Mouse (Mus musculus): ENCODE data around the gene Efcab12.
A peak's percentile ranks its signal among the peaks of the same experiment; 100 is the strongest.
"Not testable (repeated sequence)": the region's sequence is repeated elsewhere in the genome, so short reads cannot be mapped to it uniquely, and the experiment has no call there.

Efcab12 gene

DNA sequence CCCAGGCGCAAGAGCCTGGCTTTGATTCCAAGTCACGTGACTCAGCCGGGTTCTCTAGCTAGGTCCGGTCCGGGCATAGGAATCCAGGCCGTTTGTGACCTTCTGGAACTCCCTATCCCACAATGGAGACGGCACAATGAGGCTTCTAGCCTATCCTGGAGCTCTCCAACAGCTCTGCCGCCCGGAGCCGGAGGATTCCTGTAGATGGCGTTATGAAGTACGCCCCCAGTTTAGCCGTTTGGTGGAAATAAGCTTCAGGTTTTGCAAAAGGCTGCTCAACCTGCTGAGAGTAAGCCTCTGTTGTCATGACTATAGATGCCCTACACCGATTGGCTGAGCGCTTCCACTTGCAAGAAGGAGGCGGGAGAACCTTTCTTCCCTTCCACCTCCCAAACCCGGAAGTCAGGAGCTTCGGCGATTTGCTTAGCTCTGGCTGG is at the start of gene Efcab12:
Efcab12 (minus strand) TSS at position 252 of the 437 bp plus-strand sequence.
- peak; percentile 73 for DNase-seq (ENCODE audit: low spot score)

DNA sequence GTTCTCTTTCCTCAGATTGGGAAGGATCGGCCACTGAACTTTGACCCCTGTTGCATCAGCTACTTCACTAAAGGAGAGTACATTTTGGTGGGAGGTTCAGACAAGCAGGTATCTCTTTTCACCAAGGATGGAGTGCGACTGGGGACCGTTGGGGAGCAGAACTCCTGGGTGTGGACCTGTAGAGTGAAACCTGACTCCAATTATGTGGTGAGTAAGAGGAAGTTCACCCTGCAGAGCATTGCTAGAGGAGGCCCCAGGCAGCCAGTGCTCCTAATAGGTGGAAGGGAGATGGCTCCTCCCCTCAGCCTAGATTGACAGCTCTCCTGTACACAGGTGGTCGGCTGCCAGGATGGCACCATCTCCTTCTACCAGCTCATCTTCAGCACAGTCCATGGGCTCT is 48.7 kb upstream of the Efcab12 start:
- DNase-seq (ENCODE audit: low spot score): no peak

DNA sequence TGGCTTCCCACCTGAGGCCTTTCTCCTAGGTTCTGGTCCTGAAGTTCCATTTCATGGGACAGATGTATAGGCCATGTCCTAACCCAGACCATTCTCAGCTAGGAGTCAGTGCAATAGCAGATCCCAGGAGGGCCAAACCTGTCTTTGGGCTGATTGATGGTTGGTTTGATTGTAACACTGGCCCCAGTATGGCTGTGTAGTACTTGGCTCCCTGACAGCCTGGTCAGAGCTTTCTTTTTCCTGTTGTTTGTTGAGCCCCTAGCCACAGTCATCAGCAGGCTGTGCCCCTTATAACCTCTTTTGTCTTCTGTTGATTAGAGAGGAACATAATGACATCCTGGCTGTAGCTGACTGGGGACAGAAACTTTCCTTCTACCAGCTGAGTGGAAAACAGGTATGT is 45.8 kb upstream of the Efcab12 start:
- no peak for DNase-seq (ENCODE audit: low spot score)

DNA sequence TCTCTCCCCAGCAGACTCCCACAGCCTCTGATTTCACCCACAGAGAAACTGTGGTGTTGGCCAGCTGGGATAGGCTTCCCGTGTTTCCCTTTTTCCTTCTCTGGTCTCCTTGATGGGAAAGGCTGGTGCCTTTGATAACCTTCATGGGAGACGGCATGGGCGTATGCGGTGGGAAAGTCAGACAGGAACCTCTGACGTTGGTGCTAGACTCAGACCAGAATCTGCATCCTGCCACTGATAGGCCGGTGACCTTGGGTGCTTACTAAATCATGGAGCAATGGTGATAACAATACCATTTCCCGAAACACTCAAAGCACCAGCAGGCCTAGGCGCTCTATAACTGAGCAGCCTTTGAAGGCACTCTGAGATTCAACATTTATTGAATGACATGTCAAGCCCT is 42.5 kb upstream of the Efcab12 start:
- no peak for DNase-seq (ENCODE audit: low spot score)

DNA sequence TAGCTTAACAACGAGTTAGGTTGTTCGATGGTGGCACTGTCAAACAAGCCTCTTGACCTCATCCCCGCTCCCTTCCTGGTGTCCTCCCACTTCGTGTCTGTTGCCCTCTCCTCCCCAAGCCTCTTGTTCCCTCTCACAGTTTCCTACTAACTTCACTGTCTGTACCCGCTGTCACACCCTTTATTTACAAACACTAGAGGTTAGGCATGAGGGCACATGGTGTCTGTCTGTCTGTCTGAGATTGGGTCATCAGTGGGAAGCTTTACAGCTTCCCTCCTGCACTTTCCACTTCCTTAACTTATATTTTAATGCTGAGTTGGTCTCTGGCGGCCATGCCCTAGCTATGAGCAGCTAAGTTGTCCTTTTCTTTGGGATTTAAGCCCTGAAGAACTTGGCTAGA is 41.5 kb upstream of the Efcab12 start:
- no peak for DNase-seq (ENCODE audit: low spot score)

DNA sequence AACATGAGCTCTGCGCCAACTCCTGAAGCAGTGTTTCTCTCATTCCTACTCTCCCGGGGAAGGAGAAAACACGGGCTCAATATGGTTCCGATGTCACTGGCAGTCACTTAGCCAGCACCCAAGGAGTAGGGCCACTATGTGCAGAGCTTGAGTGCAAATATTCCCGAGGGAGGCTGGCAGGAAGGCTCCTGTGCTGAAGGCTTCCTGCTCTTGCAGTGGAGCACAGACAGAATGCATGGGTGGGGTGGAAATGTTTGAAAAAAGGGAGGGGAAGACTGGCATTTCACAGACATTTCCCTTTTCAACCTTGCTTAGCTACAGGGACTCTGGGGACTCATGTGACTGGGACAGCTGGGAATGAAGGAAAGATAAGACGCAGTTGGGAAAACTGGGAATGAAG is 40.5 kb upstream of the Efcab12 start:
- DNase-seq (ENCODE audit: low spot score): no peak

DNA sequence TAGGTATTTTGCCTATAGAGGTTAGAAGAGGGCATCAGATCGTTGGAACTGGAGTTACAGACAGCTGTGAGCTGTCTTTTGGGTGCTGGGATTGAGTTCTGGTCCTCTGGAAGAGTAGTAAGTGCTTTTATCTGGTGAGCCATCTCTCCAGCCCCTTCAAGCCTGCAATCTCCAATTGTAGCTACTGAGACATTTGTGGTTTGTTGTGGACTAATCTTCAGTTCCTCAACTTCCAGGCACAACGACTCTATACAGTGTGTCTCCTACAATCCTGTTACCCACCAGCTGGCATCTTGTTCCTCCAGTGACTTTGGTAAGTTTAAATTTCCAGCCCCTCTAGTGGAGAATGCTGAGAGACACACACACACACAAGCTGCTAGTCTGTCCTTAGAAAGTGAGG is 39.0 kb upstream of the Efcab12 start:
- DNase-seq (ENCODE audit: low spot score): no peak

DNA sequence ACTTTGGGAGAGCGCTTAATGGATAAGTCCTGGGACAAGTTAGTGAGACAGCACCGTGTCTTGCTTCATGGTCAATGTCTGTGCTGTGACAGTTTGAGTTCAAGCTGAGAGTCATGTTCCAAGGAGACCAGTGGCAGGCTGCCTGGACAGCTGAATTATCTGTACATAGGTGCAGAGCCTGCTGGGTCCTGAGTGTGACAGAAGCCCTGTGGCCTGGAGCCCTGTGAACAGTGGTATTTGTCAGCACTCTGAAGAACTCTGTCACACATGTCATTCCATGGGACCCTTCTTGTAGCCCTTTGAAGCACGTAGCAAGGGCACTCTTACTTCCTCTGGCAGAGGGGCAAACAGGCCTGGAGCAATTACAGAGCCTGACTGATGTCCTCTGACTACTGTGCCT is 33.1 kb upstream of the Efcab12 start:
- DNase-seq (ENCODE audit: low spot score): not testable (repeated sequence)

DNA sequence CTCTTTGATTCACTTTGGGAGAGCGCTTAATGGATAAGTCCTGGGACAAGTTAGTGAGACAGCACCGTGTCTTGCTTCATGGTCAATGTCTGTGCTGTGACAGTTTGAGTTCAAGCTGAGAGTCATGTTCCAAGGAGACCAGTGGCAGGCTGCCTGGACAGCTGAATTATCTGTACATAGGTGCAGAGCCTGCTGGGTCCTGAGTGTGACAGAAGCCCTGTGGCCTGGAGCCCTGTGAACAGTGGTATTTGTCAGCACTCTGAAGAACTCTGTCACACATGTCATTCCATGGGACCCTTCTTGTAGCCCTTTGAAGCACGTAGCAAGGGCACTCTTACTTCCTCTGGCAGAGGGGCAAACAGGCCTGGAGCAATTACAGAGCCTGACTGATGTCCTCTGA is 28.9 kb upstream of the Efcab12 start:
- not testable (repeated sequence) for DNase-seq (ENCODE audit: low spot score)

DNA sequence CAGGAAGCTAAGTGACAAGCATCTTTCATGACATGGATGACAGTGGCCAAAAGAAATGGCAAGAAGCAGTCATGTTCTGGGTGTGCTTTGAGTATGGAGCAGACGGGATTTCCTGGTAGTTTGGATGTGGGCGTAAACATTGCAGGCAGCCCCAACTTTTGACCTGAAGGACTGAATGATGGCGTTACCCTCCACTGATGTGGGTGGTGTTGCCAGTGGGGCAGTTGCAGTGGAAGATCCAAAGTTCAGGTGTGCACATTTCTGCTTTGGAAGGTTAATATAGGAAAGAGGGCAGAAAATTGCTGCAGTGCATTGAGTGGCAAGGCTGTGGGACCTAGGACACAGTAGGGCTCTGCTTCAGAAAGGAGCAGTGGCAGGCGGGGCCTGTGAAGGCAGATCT is 27.0 kb upstream of the Efcab12 start:
- no peak for DNase-seq (ENCODE audit: low spot score)

DNA sequence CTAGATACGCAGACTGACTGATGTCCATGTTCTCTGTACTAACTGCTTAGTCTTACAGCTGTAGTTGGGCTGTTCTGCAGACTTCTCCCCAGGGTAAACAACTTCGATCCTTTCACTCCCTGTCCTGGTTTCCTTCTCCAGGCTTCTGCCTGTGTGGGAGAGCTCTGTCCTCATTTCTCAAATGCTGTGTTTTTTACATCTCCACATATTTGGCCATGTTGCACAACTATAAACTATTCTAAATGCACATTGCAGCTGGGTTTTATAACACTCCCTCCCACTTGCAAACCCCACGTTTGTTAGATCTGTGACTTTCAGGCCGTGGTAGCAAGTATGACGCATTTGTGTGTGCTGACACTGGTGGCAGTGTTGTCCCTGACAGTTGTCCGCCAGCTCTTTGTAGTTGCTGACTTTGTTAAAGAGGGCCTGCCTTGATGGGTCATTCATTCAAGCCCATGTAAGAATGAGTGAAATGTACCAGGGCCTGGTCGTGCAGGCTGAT is 25.2 kb upstream of the Efcab12 start:
- no peak for DNase-seq (ENCODE audit: low spot score)

DNA sequence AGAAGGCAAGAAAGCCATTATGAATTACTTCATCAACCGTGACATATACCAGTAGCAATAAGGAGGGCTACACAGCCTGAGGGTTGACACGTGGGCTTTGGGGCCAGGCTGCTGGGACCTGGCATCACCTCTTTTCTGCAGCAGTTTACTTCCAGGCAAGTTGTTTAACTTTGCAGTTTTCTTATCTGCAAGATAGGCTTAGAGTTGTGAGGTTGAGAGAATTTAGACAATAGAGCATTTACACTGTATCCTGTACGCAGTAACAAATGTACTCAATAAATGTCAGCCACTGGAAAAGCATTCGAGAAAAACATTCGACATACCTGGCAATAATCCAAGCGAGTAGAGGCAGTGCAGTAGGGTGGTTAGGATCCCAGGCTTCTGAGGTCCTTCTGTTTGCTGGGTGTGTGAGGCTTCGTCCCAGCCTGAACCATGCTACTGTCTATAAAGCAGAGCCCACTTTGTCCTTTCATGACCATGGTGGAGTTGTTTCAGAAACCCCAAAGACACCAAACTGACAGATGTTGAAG is 21.9 kb upstream of the Efcab12 start:
- no peak for DNase-seq (ENCODE audit: low spot score)

DNA sequence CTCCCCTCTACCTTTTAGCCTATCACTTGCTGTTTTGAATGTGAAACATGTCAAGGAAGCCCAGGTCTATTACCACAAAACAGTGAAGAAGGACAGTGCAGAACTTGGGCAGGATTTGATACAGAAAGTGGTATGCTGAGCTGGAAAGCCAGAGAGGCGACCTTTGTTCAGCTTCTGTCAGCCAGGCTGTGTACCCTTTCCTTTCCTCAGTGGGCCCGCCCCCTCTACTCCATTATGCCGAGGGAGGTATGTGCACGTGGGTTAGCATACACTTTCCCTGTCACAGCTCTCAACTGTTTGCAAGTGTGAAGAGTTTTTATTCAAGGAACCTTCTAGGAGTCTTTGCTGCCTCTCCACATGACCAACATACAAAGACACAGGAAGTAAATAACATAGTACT is 21.0 kb upstream of the Efcab12 start:
- no peak for DNase-seq (ENCODE audit: low spot score)

DNA sequence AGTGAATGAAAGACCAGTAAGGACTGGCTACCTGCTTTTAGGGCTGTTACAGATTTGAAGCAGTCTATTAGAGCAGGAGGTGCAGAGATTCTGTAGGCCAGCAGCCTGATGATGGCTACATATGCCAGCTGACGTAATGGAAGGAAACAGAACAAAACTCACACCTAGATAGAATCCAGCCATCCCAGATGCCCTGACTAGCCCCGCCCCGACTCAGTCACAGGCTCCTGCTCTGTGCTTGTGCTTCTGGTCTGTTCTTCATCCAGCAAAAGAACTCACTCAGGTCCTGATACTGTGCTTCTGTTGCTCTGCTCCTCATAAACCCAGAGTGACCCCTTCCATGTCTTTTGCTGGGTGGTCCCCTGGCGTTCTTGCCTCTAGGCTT is 18.1 kb upstream of the Efcab12 start:
- DNase-seq (ENCODE audit: low spot score): no peak

DNA sequence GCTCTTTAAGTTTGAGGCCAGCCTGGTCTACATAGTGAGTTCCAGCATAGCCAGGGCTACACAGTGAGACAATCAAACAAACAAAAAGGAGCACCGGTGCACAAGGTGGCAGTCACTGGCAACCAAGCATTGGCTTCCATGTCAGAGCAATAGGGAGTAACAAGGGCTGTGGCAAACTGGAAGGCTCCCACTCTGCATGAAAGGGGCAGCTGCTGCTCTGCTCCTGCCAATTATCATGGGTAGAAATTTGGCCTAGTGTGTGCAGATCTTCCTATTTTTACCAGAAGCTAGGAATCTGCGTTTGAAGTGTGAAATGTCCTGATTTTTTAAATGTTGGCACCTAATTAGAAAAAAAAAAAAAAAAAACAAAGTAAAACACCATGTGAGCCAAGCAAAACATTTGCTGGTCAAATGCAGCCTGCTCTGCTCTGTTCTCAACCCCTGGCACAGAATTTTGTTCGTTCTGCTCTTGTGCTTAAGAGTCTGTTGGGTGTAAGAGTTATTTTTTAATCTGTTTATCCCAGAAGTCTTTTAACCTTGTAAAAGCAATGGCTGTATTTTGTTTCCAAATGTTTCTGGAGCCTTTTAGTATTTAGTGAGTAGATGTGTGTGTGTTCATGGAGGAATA is 17.6 kb upstream of the Efcab12 start:
- DNase-seq (ENCODE audit: low spot score): no peak

DNA sequence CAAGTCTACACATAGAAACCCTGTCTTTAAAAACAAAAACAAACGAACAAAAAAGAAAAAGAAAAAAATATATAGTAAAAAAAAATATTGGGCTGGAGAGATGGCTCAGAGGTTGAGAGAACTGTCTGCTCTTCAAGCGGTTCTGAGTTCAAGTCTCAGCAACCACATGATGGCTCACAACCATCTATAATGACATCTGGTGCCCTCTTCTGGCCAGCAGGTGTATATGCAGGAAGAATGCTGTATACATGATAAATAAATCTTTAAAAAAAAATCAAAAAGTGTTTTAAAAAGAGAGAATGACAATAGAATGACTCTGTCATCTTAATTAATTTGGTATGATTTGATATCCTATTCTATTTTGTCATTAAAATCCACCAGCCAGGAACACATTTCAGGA is 16.2 kb upstream of the Efcab12 start:
- no peak for DNase-seq (ENCODE audit: low spot score)

DNA sequence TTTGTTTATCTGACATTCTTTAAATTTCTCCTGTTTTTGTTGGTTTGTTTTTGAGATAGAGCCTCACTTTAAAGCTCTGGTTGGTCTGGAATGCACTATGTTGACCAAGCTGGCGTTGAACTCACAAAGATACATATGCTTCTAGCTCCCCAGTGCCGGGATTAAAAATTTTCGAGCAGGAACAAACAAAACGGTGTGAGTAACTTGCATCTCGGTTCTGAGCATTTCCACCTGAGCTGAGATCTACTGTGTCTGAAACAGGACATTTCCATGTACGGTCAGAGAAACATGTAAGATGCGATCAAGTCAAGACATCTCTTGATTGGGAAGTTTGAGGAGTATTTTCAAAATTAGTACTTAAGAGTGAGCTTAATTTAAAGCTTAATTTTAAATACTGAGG is 15.8 kb upstream of the Efcab12 start:
- no peak for DNase-seq (ENCODE audit: low spot score)

DNA sequence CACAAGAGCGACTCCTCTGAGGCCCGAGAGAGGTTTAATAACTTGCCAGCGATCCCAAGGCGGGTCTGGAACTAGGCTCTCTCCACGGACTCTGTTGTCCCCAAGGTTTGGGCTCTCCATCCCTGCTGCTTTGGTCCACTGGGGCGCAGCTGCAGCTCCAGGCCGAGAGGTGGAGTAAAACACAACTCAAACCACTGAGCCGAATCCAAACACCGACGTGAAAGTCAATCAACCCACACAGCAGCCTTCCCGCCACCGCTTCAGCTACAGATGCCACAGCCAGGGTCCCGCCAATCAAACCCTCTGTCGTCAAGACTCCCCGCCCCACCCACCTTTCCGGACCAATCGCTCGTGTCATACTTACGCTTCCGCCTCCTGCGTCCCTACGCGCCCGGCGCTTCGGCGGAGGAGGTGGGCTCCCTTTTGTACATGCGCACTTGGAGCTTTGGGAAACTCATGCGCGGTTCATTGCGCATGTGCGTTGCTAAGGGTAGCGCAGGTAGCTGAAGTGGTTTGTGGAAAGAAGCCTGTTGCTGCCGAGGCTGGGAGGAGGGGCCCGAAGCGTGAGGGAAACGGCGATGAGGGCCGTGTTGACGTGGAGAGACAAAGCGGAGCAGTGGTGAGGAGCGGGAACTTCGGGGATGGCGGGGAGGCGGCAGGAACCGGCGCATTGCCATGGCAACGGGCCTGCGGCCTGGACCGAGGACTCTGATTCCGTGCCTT is 15.0 kb upstream of the Efcab12 start, which contains the start of the genes Mbd4 and Ift122:
Mbd4 (minus strand) TSS at position 281 of the 723 bp plus-strand sequence.
Ift122 (plus strand) TSS at position 380 of the 723 bp plus-strand sequence.
- DNase-seq (ENCODE audit: low spot score): peak; percentile 98

DNA sequence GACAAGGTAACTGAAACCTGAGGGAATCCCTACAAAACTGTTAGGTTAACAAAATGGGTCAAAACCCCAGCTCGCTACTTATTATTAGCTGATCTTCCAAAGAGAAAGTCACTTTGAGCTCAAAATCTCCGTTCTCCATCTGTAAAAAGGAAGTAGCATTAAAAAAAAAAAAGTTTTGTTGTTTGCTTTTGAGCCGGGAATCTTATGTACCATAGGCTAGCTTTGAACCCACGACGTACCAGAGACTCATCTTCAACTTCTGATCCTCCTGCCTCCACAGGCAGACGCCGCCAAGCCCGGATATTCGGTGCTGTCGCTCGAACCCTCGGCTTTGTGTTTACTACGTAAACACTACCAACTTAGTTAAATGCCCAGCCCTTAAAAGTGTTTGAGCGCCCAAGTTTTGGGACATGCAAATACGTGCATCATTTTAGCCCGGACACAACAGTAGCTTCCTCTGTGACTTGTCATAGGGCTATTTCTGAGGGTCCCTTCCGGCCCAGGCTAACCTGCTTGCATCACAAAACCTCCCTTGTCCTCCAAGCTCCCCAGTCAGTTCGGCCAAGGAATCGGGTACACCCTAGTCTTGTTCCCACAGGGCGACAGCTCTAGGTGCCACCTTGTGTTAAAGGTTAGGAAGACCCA is 14.4 kb upstream of the Efcab12 start:
- DNase-seq (ENCODE audit: low spot score): no peak

DNA sequence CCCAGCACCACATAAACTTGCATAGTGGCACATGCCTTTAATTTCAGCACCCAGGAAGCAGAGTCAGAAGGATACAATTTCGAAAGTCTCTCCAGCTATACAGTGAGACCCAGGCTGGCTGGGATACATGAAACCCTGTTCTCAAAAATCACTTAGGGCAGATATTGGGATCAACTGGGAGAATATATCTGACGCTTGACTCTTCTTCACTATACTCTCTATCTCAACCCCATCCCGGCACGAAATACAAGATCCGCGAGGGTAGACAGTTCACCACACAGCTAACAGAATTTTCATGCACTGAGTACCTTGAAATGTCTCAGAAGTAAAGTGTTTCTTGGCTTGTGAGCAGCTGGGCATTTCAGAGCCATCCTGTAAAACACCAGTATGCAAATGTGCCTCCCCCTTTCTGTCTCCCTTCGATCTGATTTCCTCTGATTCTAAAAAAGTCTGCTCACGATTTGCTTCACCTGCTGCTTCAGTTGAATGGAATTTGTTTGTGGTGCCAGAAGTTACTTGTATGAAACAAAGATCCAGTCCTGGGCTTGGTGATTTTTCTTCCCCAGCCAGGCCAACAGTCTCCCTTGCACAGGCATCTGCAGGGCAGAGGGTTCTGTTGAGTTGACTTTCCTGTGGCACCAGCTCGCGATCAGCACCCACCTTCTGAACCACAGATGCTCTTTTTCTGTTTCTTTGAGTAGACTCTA is 10.5 kb upstream of the Efcab12 start:
- no peak for DNase-seq (ENCODE audit: low spot score)

DNA sequence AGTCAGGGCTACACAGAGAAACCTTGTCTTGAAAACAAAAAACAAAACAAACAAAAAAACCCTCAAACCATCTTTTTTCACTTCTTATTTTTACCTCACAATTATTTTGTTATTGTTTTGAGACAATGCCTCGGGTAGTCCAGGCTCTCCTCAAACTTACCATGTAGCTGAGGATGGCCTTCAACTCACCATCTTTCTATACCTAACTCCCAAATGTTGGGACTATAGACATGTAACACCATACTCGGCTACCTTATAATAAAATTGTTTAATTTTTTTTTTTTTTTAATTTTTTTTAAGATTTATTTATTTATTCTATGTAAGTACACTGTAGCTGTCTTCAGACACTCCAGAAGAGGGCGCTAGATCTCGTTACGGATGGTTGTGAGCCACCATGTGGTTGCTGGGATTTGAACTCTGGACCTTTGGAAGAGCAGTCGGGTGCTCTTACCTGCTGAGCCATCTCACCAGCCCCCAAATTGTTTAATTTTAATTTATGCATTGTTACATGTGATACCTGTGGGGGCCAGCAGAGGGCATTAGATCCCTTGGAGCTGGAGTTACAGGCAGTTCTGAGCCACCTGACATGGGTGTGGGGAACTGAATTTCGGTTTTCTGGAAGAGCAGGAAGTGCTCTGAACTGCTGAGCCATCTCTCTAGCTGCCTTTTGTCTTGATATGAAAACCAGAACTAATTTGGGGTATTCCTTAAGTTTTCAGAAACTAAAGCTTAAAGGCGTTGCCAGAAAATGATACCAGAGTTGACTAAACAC is 8.6 kb upstream of the Efcab12 start:
- peak; percentile 68 for DNase-seq (ENCODE audit: low spot score)
